Mouse (Mus musculus): Measurements from ENCODE around the gene Adarb1. TPM values are rescaled to one million over a fixed set of nuclear protein-coding genes. Genes with fewer than 3 reads are reported as not detected.

Gene Adarb1
- total RNA-seq, 2 experiments from 2014 or later = 6.6 to 8.9 TPM

DNA sequence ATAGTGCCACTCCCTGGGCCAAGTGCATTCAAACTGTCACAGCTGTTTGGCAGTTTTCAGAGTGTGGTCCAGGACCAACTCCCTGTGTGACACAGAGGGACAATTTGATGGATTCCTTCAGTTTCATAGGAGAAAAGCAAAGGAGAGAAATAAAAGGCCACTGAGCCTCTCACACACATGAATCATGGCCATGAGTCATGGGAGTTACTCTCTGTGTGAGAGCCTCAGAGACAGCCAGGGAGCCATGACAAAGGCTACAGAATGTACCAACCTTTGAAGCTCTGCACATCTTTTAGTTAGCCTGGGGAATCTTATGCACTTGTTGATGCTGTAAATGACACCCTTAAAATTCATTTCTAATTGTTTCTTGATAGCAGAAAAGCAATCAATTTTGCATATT, 12.7 kb upstream of the Adarb1 start:
- Histone ChIP-seq H3K4me3 (no peak overlapping the region), H3K27ac (no peak overlapping the region)
- DNase-seq = no peak
- intact Hi-C loops (cut with DNase I) = no loop called here
- TF ChIP-seq CTCF (IDR thresholded peaks at IDR 0.05) = no peak

- Histone ChIP-seq H3K27ac (no peak overlapping the region), H3K4me3 (no peak overlapping the region)
- no peak for TF ChIP-seq CTCF (IDR thresholded peaks at IDR 0.05)
- intact Hi-C loops (cut with DNase I) = no loop called here
- DNase-seq = no peak
Observed at GRCm38 (mm10) chr10:77429921-77430320, 11.9 kb upstream of the Adarb1 start.

DNA sequence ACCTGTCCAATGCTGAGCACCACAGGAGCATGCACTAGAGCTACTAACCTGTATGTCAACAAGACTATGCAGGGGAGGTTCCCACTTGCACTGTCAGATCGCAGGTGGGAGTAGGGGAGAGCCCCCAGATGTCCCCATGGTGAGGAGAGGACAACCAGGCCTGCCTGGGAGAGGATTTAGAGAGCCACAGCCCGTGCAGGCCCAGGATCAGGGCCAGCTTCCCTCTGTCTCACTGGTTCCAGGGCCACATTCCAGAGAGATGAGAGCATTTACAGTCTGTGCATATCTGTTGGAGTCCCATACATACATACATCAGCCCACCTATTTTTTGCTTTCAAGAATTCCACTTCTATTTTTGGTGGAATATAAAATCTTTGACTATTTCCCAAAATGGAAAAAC, 9.5 kb upstream of the Adarb1 start:
- intact Hi-C loops (cut with DNase I) = no loop called here
- TF ChIP-seq CTCF (IDR thresholded peaks at IDR 0.05) = no peak
- DNase-seq = no peak
- no peak overlapping the region for H3K27ac ChIP-seq
- no peak overlapping the region for H3K4me3 ChIP-seq

GRCm38 (mm10) chr10:77420190-77420589, 2.1 kb upstream of the Adarb1 start:
- Histone ChIP-seq H3K4me3 (no peak overlapping the region), H3K27ac (no peak overlapping the region)
- DNase-seq = no peak
- intact Hi-C loops (cut with DNase I) = no loop called here
- TF ChIP-seq CTCF (IDR thresholded peaks at IDR 0.05) = no peak

DNA sequence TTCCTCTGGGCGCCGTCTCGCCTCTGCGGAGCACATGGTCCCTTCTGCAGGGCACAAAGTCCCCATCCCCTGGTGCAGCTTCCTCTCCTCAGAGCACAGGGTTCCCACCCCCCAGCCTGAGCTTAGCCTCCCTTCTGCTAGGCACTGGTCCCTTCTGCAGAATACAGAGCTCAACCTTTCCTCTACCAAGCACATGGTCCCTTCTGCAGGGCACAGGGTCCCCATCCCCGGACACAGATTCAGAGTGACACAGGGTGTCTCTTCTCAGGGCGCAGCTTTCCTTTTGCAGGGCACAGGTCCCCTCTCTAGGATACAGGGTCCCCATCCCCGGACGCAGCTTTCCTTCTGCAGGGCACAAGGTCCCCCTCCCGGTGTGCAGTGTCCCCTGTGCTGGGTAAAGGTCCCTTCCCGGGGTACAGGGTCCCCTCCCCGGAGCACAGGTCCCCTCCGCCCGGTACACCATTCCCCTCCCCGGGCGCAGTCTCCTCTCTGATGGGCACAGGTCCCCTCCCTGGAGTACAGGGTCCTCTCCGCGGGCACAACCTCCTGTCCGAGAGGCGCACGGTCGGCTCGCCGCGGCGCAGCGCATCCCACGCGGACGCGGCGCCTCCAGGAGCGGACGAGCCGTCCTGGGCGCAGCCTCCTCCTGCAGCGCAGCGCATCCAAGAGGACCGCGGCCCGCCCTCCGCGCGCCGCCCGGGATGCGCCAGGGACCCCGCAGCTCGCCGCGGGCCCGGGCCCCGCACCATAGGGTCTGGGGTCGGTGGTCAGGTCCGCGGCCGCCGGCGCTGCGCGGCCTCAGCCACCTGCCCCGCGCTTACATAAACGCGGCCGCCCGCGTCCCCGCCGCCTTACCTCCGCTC, 599 bp downstream of the Adarb1 start:
- intact Hi-C loops (cut with DNase I) = loop anchor here (2.0 to 10.0 kb wide), 4 partner anchors 35 to 167 kb away; partner anchors contain the start of gene Pttg1ip
- Histone ChIP-seq H3K27ac (peak overlapping the region; percentile 88), H3K4me3 (peak overlapping the region; percentile 96)
- DNase-seq = peak; percentile 54
- no peak for TF ChIP-seq CTCF (IDR thresholded peaks at IDR 0.05)

DNA sequence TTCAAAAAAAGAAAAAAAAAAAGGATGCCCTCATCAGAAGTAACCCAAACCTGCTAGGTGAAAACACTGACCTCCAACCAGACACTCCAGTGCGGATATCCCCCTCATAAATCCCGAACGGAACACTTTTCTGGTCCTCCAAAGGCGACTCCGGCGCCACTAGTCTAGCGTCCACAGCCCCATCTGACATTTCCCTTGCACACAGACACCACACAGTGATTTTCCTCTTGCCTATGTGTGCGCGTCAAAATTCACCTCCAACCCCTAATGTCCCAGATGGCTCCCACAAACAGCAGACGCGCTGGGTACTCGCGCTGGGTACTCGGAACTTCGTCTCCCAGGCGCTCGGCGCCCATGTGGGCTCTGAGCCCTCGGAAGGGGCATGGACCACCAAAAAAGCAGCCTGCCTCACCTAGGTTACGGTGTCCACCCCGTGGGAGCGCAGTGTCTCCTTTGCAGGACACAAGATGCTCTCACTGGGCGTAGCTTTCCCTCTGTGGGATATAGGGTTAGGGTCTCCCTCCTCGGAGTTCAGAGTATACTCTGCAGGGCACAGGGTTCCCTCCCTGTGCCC, 1.3 kb downstream of the Adarb1 start:
- intact Hi-C loops (cut with DNase I) = loop anchor here (5.0 to 10.0 kb wide), 3 partner anchors 34 to 168 kb away; partner anchors contain the start of gene Pttg1ip
- DNase-seq = no peak
- peak overlapping the region; percentile 96 for H3K4me3 ChIP-seq
- H3K27ac ChIP-seq = peak overlapping the region; percentile 88
- no peak for TF ChIP-seq CTCF (IDR thresholded peaks at IDR 0.05)

DNA sequence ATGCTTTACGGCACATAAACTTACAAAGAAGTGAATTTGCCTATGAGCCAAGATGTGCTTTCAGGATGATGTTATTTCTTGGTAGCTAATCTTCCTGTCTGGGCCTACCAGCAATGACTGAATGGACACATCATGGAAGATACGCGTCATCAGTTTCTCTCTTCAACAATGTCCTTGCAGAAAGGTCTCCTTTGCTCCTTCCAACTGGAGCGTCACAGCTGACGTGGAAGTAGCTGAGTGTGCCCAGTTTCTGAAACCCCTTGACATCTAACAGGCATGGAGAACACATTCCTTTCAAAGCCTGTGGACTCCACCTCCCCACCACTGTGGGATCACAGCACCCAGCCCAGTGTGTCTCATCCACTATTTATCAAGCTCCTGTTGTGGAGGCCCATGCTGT, 2.2 kb downstream of the Adarb1 start:
- TF ChIP-seq CTCF (IDR thresholded peaks at IDR 0.05) = no peak
- Histone ChIP-seq H3K27ac (peak overlapping the region; percentile 88), H3K4me3 (peak overlapping the region; percentile 96)
- intact Hi-C loops (cut with DNase I) = loop anchor here (5.0 to 10.0 kb wide), 3 partner anchors 34 to 169 kb away; partner anchors contain the start of gene Pttg1ip
- DNase-seq = peak; percentile 39

- TF ChIP-seq CTCF (IDR thresholded peaks at IDR 0.05) = no peak
- intact Hi-C loops (cut with DNase I) = loop anchor here (10.0 kb wide), 1 partner anchor 171 kb away; the partner anchor contains the start of gene Pttg1ip
- no peak for DNase-seq
- Histone ChIP-seq H3K27ac (no peak overlapping the region), H3K4me3 (no peak overlapping the region; the same call in 1 of the 2 replicates)
Observed at GRCm38 (mm10) chr10:77413791-77414190, 4.3 kb downstream of the Adarb1 start.

DNA sequence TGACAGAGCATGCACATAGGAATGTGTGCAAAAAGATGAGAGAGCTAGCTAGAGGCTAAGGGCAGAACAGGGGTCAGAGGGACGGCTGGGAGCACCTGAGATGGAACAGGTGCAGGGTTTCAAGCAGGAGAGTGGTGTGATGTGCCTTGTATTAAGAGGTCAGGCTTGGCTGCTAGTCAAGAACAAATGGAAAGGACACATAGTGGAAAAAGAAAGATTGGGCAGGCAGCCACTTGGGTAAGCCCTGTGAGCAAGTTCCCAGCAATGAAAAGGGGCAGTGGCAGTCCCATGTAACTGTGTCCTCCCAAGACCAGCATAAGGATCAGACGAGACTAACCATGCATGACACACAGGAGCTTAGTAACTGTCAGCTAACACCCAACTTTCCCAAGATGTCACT, 8.9 kb downstream of the Adarb1 start:
- DNase-seq = no peak
- intact Hi-C loops (cut with DNase I) = no loop called here
- H3K4me3 ChIP-seq = no peak overlapping the region
- TF ChIP-seq CTCF (IDR thresholded peaks at IDR 0.05) = no peak
- H3K27ac ChIP-seq = no peak overlapping the region

DNA sequence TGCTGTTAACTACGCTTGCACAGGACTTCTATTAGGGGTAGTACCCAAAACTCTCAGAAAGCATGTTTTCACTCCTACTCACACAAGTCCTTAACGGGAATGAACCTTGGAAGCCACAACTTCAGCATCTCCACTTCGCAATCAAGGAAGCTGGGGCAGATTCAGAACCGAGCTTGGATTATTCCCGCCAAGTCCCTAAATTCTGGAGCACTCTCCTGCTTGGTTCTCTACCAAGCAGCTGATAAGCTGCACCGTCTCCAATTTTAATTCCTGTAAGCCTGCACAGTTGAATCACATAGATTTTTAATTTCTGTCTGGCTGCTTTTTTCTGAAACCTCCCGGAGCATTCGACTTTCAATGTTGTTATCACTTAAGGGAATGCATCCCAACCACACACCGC, 9.8 kb downstream of the Adarb1 start:
- no peak for TF ChIP-seq CTCF (IDR thresholded peaks at IDR 0.05)

GRCm38 (mm10) chr10:77406486-77406885, 11.6 kb downstream of the Adarb1 start:
- Histone ChIP-seq H3K27ac (peak overlapping the region; percentile 29), H3K4me3 (no peak overlapping the region)
- intact Hi-C loops (cut with DNase I) = no loop called here
- TF ChIP-seq CTCF (IDR thresholded peaks at IDR 0.05) = no peak
- DNase-seq = peak; percentile 51

More for the DNA sequence above, 9.8 kb downstream of the Adarb1 start:
- Histone ChIP-seq H3K4me3 (no peak overlapping the region), H3K27ac (no peak overlapping the region)
- intact Hi-C loops (cut with DNase I) = no loop called here
- DNase-seq = no peak

GRCm38 (mm10) chr10:77402463-77402862, 15.6 kb downstream of the Adarb1 start:
- TF ChIP-seq CTCF (IDR thresholded peaks at IDR 0.05) = no peak
- H3K27ac ChIP-seq = peak overlapping the region; percentile 64
- intact Hi-C loops (cut with DNase I) = no loop called here
- no peak overlapping the region for H3K4me3 ChIP-seq
- no peak for DNase-seq

DNA sequence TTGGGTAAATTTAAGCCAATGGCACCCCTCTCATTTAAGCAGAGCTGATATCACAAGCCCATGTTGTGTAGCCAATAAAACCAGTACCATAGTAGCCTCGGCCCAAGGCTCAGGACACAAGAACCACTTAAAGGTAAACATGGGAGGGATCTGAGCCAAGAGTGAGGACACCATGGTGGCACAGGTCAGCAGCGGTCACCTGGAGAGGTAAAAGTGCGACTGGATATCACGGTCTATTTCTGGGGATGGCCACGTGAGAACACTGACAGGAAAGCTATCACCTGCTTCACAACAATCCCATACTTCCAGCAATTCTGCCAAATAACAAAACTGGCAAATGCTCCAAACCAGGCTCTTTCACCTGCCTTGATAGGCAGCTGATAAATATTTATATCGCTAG, 17.0 kb downstream of the Adarb1 start:
- no peak for TF ChIP-seq CTCF (IDR thresholded peaks at IDR 0.05)
- H3K27ac ChIP-seq = peak overlapping the region; percentile 64
- DNase-seq = no peak
- H3K4me3 ChIP-seq = no peak overlapping the region
- intact Hi-C loops (cut with DNase I) = no loop called here
